Mouse (Mus musculus) limb, embryonic 14.5 days (tissue): ENCODE data around the gene Bcap31. TPM values are rescaled to one million over a fixed set of nuclear protein-coding genes. Genes with fewer than 3 reads are reported as not detected.

ENCODE experiments used
- ATAC-seq: fragments of 200-750 bp; cut with Nextera tagmentation; 2 replicates; pipeline ENCODE4 v1.8.0; 2017; ENCODE audit warnings: low read depth, moderate number of reproducible peaks, moderate TSS enrichment; ENCODE audit not compliant: low FRiP score
- DNase-seq: peaks from one replicate; pipeline ENCODE4 v3.0.0-alpha.2; 2015; ENCODE audit warnings: low spot score
- H3K27ac ChIP-seq: fragments of 300-500 bp; sonication (generic); replicated peaks from 2 replicates; pipeline ENCODE4 v1.5.1; 2014; ENCODE audit warnings: low read depth, mild to moderate bottlenecking, low read length, moderate library complexity, mixed read lengths
- H3K27me3 ChIP-seq: fragments of 300-500 bp; sonication (generic); 2 replicates; pipeline ENCODE4 v1.6.1; 2014; ENCODE audit warnings: low read length, mixed read lengths; ENCODE audit not compliant: control insufficient read depth, insufficient read depth
- H3K36me3 ChIP-seq: fragments of 300-500 bp; sonication (generic); 2 replicates; pipeline ENCODE4 v1.6.1; 2014; ENCODE audit warnings: mild to moderate bottlenecking, low read length, moderate library complexity, mixed read lengths; ENCODE audit not compliant: control insufficient read depth, insufficient read depth
- H3K4me1 ChIP-seq: fragments of 300-500 bp; sonication (generic); 2 replicates; pipeline ENCODE4 v1.6.1; 2014; ENCODE audit warnings: antibody characterized with exemption, low read length, mixed read lengths; ENCODE audit not compliant: control insufficient read depth, insufficient read depth
- H3K4me2 ChIP-seq: fragments of 300-500 bp; sonication (generic); replicated peaks from 2 replicates; pipeline ENCODE4 v1.6.1; 2014; ENCODE audit warnings: low read depth, mild to moderate bottlenecking, low read length, moderate library complexity; ENCODE audit not compliant: severe bottlenecking
- H3K4me3 ChIP-seq: fragments of 300-500 bp; sonication (generic); replicated peaks from 2 replicates; pipeline ENCODE4 v1.5.1; 2014; ENCODE audit warnings: low read length
- H3K9ac ChIP-seq: fragments of 300-500 bp; sonication (generic); 2 replicates; pipeline ENCODE4 v1.6.1; 2014; ENCODE audit warnings: mild to moderate bottlenecking, low read depth, low read length, moderate library complexity; ENCODE audit not compliant: severe bottlenecking
- H3K9me3 ChIP-seq: fragments of 300-500 bp; sonication (generic); 2 replicates; pipeline ENCODE4 v1.6.1; 2016; ENCODE audit warnings: low read length; ENCODE audit not compliant: control insufficient read depth
- POLR2A ChIP-seq: fragments of 200-500 bp; IDR thresholded peaks from 2 replicates; pipeline ENCODE4 v1.8.0; 2012; ENCODE audit warnings: inconsistent platforms, mild to moderate bottlenecking, moderate library complexity, borderline replicate concordance; ENCODE audit not compliant: insufficient read depth, insufficient read length; ENCODE audit errors: extremely low read depth
- WGBS: fragments of 180-500 bp; shearing (Covaris S2); extraction: QIAGEN DNeasy Blood & Tissue Kit; methylation state at CpG from one replicate; pipeline ENCODE4 v1.1.7; 2014; 5-methylcytosine and 5-hydroxymethylcytosine counted together
- polyA plus RNA-seq, 2 experiments: library from polyadenylated mRNA; depleted of rRNA in 1 of 2; stranded (reverse) in 1 of 2; unstranded in 1 of 2; fragments of >200 nt; fragmentation: Nextera tagmentation in 1 of 2; extraction: Ambion mirVana in 1 of 2; gene quantifications; 2 replicates each; pipeline versions ENCODE4 v1.2.1 to v1.2.3; 2012 to 2014

Bcap31 gene
- polyA plus RNA-seq, 2 experiments = 97.4 to 239 TPM

GRCm38 (mm10) chrX:73700472-73700871 lies 15.5 kb downstream of the Bcap31 start:
- Histone ChIP-seq H3K27me3 (no peaks in the 10 kb centered on the region), H3K9ac (no peak overlapping the region), H3K4me2 (no peak overlapping the region), H3K27ac (no peak overlapping the region), H3K4me3 (no peak overlapping the region), H3K36me3 (peaks cover 6% of the 10 kb centered on the region; the same call in 1 of the 2 replicates), H3K9me3 (no peaks in the 10 kb centered on the region), H3K4me1 (no peaks in the 10 kb centered on the region)
- no peak for ATAC-seq
- TF ChIP-seq POLR2A = no peak
- WGBS = 85% methylated on average over 1 of the region's 1 CpGs
- no peak for DNase-seq

- Histone ChIP-seq H3K9ac (no peak overlapping the region), H3K4me1 (no peaks in the 10 kb centered on the region), H3K9me3 (no peaks in the 10 kb centered on the region), H3K27me3 (no peaks in the 10 kb centered on the region), H3K4me2 (no peak overlapping the region), H3K27ac (no peak overlapping the region), H3K36me3 (peaks cover 14% of the 10 kb centered on the region), H3K4me3 (no peak overlapping the region)
- TF ChIP-seq POLR2A = no peak
- DNase-seq (peak; percentile 19), ATAC-seq (peak; percentile 19; the same call in 1 of the 2 replicates)
- 60% methylated on average over 5 of the region's 5 CpGs for WGBS
Measured at GRCm38 (mm10) chrX:73690917-73691629, 24.9 kb downstream of the Bcap31 start.

GRCm38 (mm10) chrX:73685629-73686028 lies 30.3 kb downstream of the Bcap31 start:
- Histone ChIP-seq H3K27ac (no peak overlapping the region), H3K4me3 (no peak overlapping the region), H3K36me3 (peaks cover 25% of the 10 kb centered on the region), H3K27me3 (no peaks in the 10 kb centered on the region), H3K4me2 (no peak overlapping the region), H3K9ac (no peak overlapping the region), H3K9me3 (no peaks in the 10 kb centered on the region), H3K4me1 (no peaks in the 10 kb centered on the region)
- ATAC-seq = no peak
- no peak for TF ChIP-seq POLR2A
- no peak for DNase-seq
- 46% methylated on average over 3 of the region's 3 CpGs for WGBS

- Histone ChIP-seq H3K9me3 (no peaks in the 10 kb centered on the region), H3K27ac (no peak overlapping the region), H3K4me1 (no peaks in the 10 kb centered on the region), H3K9ac (no peak overlapping the region), H3K4me2 (no peak overlapping the region), H3K36me3 (peaks cover 25% of the 10 kb centered on the region), H3K27me3 (no peaks in the 10 kb centered on the region), H3K4me3 (no peak overlapping the region)
- DNase-seq (no peak), ATAC-seq (no peak)
- TF ChIP-seq POLR2A = no peak
Measured at GRCm38 (mm10) chrX:73684978-73685377, 31.0 kb downstream of the Bcap31 start.

- Histone ChIP-seq H3K9me3 (no peaks in the 10 kb centered on the region), H3K9ac (no peak overlapping the region), H3K36me3 (peaks cover 26% of the 10 kb centered on the region), H3K4me3 (no peak overlapping the region), H3K27ac (no peak overlapping the region), H3K27me3 (no peaks in the 10 kb centered on the region), H3K4me1 (no peaks in the 10 kb centered on the region), H3K4me2 (no peak overlapping the region)
- no peak for TF ChIP-seq POLR2A
- 76% methylated on average over 2 of the region's 2 CpGs for WGBS
- DNase-seq (no peak), ATAC-seq (no peak)
Measured at GRCm38 (mm10) chrX:73684156-73684555, 31.8 kb downstream of the Bcap31 start.
